Mouse (Mus musculus) cortical plate, adult 2 months (tissue): ENCODE results near the gene Nav1.

Experiments
- CTCF ChIP-seq: fragments of 200-500 bp; IDR thresholded peaks from 2 replicates; pipeline ENCODE4 v1.5.1; 2011; ENCODE audit warnings: mild to moderate bottlenecking, control low read depth, low read length; ENCODE audit not compliant: insufficient read depth; ENCODE audit errors: extremely low read depth
- POLR2A ChIP-seq: fragments of 200-500 bp; IDR thresholded peaks from 2 replicates; pipeline ENCODE4 v1.6.1; 2011; ENCODE audit warnings: mild to moderate bottlenecking, low read length, control low read depth; ENCODE audit not compliant: insufficient read depth; ENCODE audit errors: extremely low read depth

GRCm38 (mm10) chr1:135483971-135484370, 123.1 kb downstream of the Nav1 start:
- TF ChIP-seq CTCF (no peak), POLR2A (no peak)
